Mouse (Mus musculus) cortical plate, adult 2 months (tissue): ENCODE data around the gene Tprg.

ENCODE experiments used
- CTCF ChIP-seq: fragments of 200-500 bp; IDR thresholded peaks from 2 replicates; pipeline ENCODE4 v1.5.1; 2011; ENCODE audit warnings: mild to moderate bottlenecking, control low read depth, low read length; ENCODE audit not compliant: insufficient read depth; ENCODE audit errors: extremely low read depth
- POLR2A ChIP-seq: fragments of 200-500 bp; IDR thresholded peaks from 2 replicates; pipeline ENCODE4 v1.6.1; 2011; ENCODE audit warnings: mild to moderate bottlenecking, low read length, control low read depth; ENCODE audit not compliant: insufficient read depth; ENCODE audit errors: extremely low read depth

GRCm38 (mm10) chr16:25367834-25368233, 81.2 kb downstream of the Tprg start:
- TF ChIP-seq CTCF, result no peak
- no peak for TF ChIP-seq POLR2A
